Mouse (Mus musculus): ENCODE measurements around the gene Tcte1.

- no peak for TF ChIP-seq CTCF (IDR thresholded peaks at IDR 0.05; ENCODE audit: extremely low read depth, insufficient read depth, low read length)
- no peak for TF ChIP-seq POLR2A (IDR thresholded peaks at IDR 0.05; ENCODE audit: extremely low read depth, insufficient read depth, low read length)
Observed at GRCm38 (mm10) chr17:45536264-45536663, 13.0 kb downstream of the Tcte1 start.

All from cortical plate, adult 2 months (tissue).